Mouse (Mus musculus) T-cell, adult 66 days (primary cell): ENCODE results near the gene Gm11115. TPM values are rescaled to one million over a fixed set of nuclear protein-coding genes. Genes with fewer than 3 reads are reported as not detected.

ENCODE experiments used
- total RNA-seq, 2 experiments: library from RNA; stranded (reverse); gene quantifications; 3 replicates in 1 of 2; 4 replicates in 1 of 2; pipeline ENCODE4 v1.2.4; 2023

Gene Gm11115
- total RNA-seq, result not detected

DNA sequence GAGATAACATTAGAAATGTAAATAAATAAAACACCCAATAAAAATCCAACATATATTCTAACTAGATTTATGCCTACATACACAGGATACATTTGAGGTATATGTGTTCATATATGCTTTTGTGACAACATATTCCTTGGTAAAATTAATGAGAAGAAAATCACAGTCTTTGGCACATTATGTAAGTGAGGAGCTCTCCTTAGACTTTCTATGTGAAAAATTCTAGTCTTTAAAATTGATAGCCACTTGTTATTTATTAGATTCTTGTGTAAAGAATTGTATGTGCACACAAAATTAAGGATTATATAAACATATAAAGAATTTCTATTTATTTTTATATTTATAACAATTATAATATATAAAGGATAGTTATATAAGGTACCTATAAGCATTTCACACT, at the start of gene Gm11115:
Gene Gm11115, minus strand, starts transcription at position 101 of the 400 bp plus-strand sequence.

DNA sequence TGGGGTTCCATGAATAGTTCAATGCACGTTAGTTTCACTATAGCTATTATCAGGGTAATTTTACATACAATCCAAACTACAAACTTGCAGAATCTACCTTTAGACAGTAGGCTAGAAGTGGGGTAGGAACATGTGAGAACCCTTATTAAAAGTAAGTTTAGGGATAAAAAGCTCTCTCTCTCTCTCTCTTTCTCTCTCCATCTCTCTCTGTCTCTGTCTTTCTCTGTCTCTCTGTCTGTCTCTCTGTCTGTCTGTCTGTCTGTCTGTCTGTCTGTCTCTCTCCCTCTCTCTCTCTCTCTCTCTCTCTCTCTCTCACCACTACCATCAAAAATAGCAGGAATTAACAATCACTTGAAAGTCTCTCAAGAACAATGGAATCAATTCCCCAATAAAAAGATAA, 42.5 kb downstream of the Gm11115 start, which contains the start of gene Gm11116:
Gene Gm11116, minus strand, starts transcription at position 101 of the 400 bp plus-strand sequence.

Other genes starting within 250 kb of the Gm11115 start
- gene Csn3, start 228.5 kb downstream of the Gm11115 start, total RNA-seq, result not detected
- gene 2310003L06Rik, start 184.6 kb downstream of the Gm11115 start, total RNA-seq, result not detected
- gene Gm28434, start 184.6 kb downstream of the Gm11115 start, total RNA-seq, result not detected
- gene Cabs1, start 174.7 kb downstream of the Gm11115 start, total RNA-seq, result not detected
- not detected for gene Smr3a, start 151.6 kb downstream of the Gm11115 start, total RNA-seq
- not detected for gene Smr2, start 67.5 kb downstream of the Gm11115 start, total RNA-seq
- not detected for gene Gm11116, start 42.6 kb downstream of the Gm11115 start, total RNA-seq
- gene Gm7714, start 114.8 kb upstream of the Gm11115 start, total RNA-seq, result not detected
- not detected for gene Prol1, start 163.2 kb upstream of the Gm11115 start, total RNA-seq
- not detected for gene Amtn, start 222.0 kb upstream of the Gm11115 start, total RNA-seq